Mouse (Mus musculus): Measurements from ENCODE around the gene Pdhx. TPM values are rescaled to one million over a fixed set of nuclear protein-coding genes. Genes with fewer than 3 reads are reported as not detected.

The Pdhx gene
- polyA plus RNA-seq, 1 experiment from 2014 or later = 36.7 TPM

GRCm38 (mm10) chr2:103084451-103084850 is 11.1 kb upstream of the Pdhx start:
- H3K4me2 ChIP-seq (replicated peaks) = no peak overlapping the region
- ATAC-seq (ENCODE audit: insufficient number of reproducible peaks, low FRiP score, low TSS enrichment, low read depth) = no peak
- WGBS = 54% methylated on average over 5 of the region's 5 CpGs
- no peak overlapping the region for H3K4me3 ChIP-seq (replicated peaks)
- H3K9ac ChIP-seq = no peak overlapping the region
- H3K36me3 ChIP-seq = peaks cover 11% of the 10 kb centered on the region; the same call in 1 of the 2 replicates
- H3K4me1 ChIP-seq = no peaks in the 10 kb centered on the region
- H3K27ac ChIP-seq (replicated peaks) = no peak overlapping the region
- H3K9me3 ChIP-seq (replicated peaks) = no peaks in the 10 kb centered on the region
- no peaks in the 10 kb centered on the region for H3K27me3 ChIP-seq

- no peak overlapping the region for H3K4me2 ChIP-seq (replicated peaks)
- ATAC-seq (ENCODE audit: insufficient number of reproducible peaks, low FRiP score, low TSS enrichment, low read depth) = no peak; the same call in 1 of the 2 replicates
- H3K36me3 ChIP-seq = no peaks in the 10 kb centered on the region
- no peaks in the 10 kb centered on the region for H3K4me1 ChIP-seq
- H3K9ac ChIP-seq = no peak overlapping the region
- 67% methylated on average over 7 of the region's 7 CpGs for WGBS
- no peak overlapping the region for H3K27ac ChIP-seq (replicated peaks)
- no peaks in the 10 kb centered on the region for H3K27me3 ChIP-seq
- no peak overlapping the region for H3K4me3 ChIP-seq (replicated peaks)
- H3K9me3 ChIP-seq (replicated peaks) = no peaks in the 10 kb centered on the region
These were observed 9.5 kb upstream of the Pdhx start for GRCm38 (mm10) chr2:103082853-103083252.

GRCm38 (mm10) chr2:103081706-103082105 is 8.4 kb upstream of the Pdhx start:
- Histone ChIP-seq H3K27ac (replicated peaks) (no peak overlapping the region), H3K9me3 (replicated peaks) (no peaks in the 10 kb centered on the region), H3K9ac (no peak overlapping the region), H3K4me3 (replicated peaks) (no peak overlapping the region), H3K36me3 (no peaks in the 10 kb centered on the region), H3K4me1 (no peaks in the 10 kb centered on the region), H3K27me3 (no peaks in the 10 kb centered on the region), H3K4me2 (replicated peaks) (no peak overlapping the region)
- ATAC-seq (ENCODE audit: insufficient number of reproducible peaks, low FRiP score, low TSS enrichment, low read depth) = no peak
- 72% methylated on average over 5 of the region's 5 CpGs for WGBS

GRCm38 (mm10) chr2:103081117-103081516 is 7.8 kb upstream of the Pdhx start:
- Histone ChIP-seq H3K9ac (no peak overlapping the region), H3K36me3 (no peaks in the 10 kb centered on the region), H3K4me2 (replicated peaks) (no peak overlapping the region), H3K9me3 (replicated peaks) (no peaks in the 10 kb centered on the region), H3K27ac (replicated peaks) (no peak overlapping the region), H3K4me1 (no peaks in the 10 kb centered on the region), H3K27me3 (no peaks in the 10 kb centered on the region), H3K4me3 (replicated peaks) (no peak overlapping the region)
- 72% methylated on average over 6 of the region's 6 CpGs for WGBS
- ATAC-seq (ENCODE audit: insufficient number of reproducible peaks, low FRiP score, low TSS enrichment, low read depth) = no peak

GRCm38 (mm10) chr2:103070586-103070985 is 2.7 kb downstream of the Pdhx start:
- no peak overlapping the region for H3K9ac ChIP-seq
- 84% methylated on average over 3 of the region's 3 CpGs for WGBS
- no peak overlapping the region for H3K4me3 ChIP-seq (replicated peaks)
- H3K4me1 ChIP-seq = peaks cover 14% of the 10 kb centered on the region
- H3K27ac ChIP-seq (replicated peaks) = no peak overlapping the region
- H3K36me3 ChIP-seq = no peaks in the 10 kb centered on the region
- H3K27me3 ChIP-seq = no peaks in the 10 kb centered on the region
- no peaks in the 10 kb centered on the region for H3K9me3 ChIP-seq (replicated peaks)
- H3K4me2 ChIP-seq (replicated peaks) = no peak overlapping the region
- ATAC-seq (ENCODE audit: insufficient number of reproducible peaks, low FRiP score, low TSS enrichment, low read depth) = no peak

- H3K9me3 ChIP-seq (replicated peaks) = no peaks in the 10 kb centered on the region
- H3K27me3 ChIP-seq = no peaks in the 10 kb centered on the region
- H3K27ac ChIP-seq (replicated peaks) = no peak overlapping the region
- H3K9ac ChIP-seq = no peak overlapping the region
- H3K4me1 ChIP-seq = peaks cover 14% of the 10 kb centered on the region
- H3K36me3 ChIP-seq = no peaks in the 10 kb centered on the region
- no peak for ATAC-seq (ENCODE audit: insufficient number of reproducible peaks, low FRiP score, low TSS enrichment, low read depth)
- 86% methylated on average over 5 of the region's 5 CpGs for WGBS
- no peak overlapping the region for H3K4me3 ChIP-seq (replicated peaks)
- H3K4me2 ChIP-seq (replicated peaks) = no peak overlapping the region
These were observed 3.4 kb downstream of the Pdhx start for GRCm38 (mm10) chr2:103069752-103070405.

GRCm38 (mm10) chr2:103068602-103069001 is 4.7 kb downstream of the Pdhx start:
- Histone ChIP-seq H3K27ac (replicated peaks) (no peak overlapping the region), H3K27me3 (no peaks in the 10 kb centered on the region), H3K9me3 (replicated peaks) (no peaks in the 10 kb centered on the region), H3K9ac (no peak overlapping the region), H3K4me3 (replicated peaks) (no peak overlapping the region), H3K36me3 (no peaks in the 10 kb centered on the region), H3K4me1 (peaks cover 14% of the 10 kb centered on the region), H3K4me2 (replicated peaks) (no peak overlapping the region)
- WGBS = 74% methylated on average over 1 of the region's 1 CpGs
- no peak for ATAC-seq (ENCODE audit: insufficient number of reproducible peaks, low FRiP score, low TSS enrichment, low read depth)

- Histone ChIP-seq H3K4me2 (replicated peaks) (no peak overlapping the region), H3K27ac (replicated peaks) (no peak overlapping the region), H3K9me3 (replicated peaks) (no peaks in the 10 kb centered on the region), H3K4me3 (replicated peaks) (no peak overlapping the region), H3K9ac (no peak overlapping the region), H3K4me1 (peaks cover 18% of the 10 kb centered on the region), H3K36me3 (no peaks in the 10 kb centered on the region), H3K27me3 (no peaks in the 10 kb centered on the region)
- no peak for ATAC-seq (ENCODE audit: insufficient number of reproducible peaks, low FRiP score, low TSS enrichment, low read depth)
- 98% methylated on average over 2 of the region's 2 CpGs for WGBS
These were observed 5.6 kb downstream of the Pdhx start for GRCm38 (mm10) chr2:103067552-103068207.

- WGBS = 76% methylated on average over 8 of the region's 8 CpGs
- Histone ChIP-seq H3K9ac (no peak overlapping the region), H3K9me3 (replicated peaks) (no peaks in the 10 kb centered on the region), H3K36me3 (no peaks in the 10 kb centered on the region), H3K27me3 (no peaks in the 10 kb centered on the region), H3K4me3 (replicated peaks) (no peak overlapping the region), H3K27ac (replicated peaks) (no peak overlapping the region), H3K4me2 (replicated peaks) (no peak overlapping the region), H3K4me1 (peaks cover 12% of the 10 kb centered on the region)
- ATAC-seq (ENCODE audit: insufficient number of reproducible peaks, low FRiP score, low TSS enrichment, low read depth) = no peak
These were observed 6.4 kb downstream of the Pdhx start for GRCm38 (mm10) chr2:103066683-103067551.

GRCm38 (mm10) chr2:103062865-103063264 is 10.4 kb downstream of the Pdhx start:
- Histone ChIP-seq H3K27ac (replicated peaks) (no peak overlapping the region), H3K9me3 (replicated peaks) (no peaks in the 10 kb centered on the region), H3K9ac (no peak overlapping the region), H3K36me3 (no peaks in the 10 kb centered on the region), H3K4me2 (replicated peaks) (no peak overlapping the region), H3K4me1 (0 out of 2 replicates have a peak, but pooled peaks cover 5% of the 10 kb centered on the region), H3K4me3 (replicated peaks) (no peak overlapping the region), H3K27me3 (no peaks in the 10 kb centered on the region)
- 39% methylated on average over 3 of the region's 3 CpGs for WGBS
- no peak for ATAC-seq (ENCODE audit: insufficient number of reproducible peaks, low FRiP score, low TSS enrichment, low read depth)

- Histone ChIP-seq H3K4me2 (replicated peaks) (no peak overlapping the region), H3K27ac (replicated peaks) (no peak overlapping the region), H3K27me3 (no peaks in the 10 kb centered on the region), H3K9me3 (replicated peaks) (no peaks in the 10 kb centered on the region), H3K4me1 (0 out of 2 replicates have a peak, but pooled peaks cover 5% of the 10 kb centered on the region), H3K9ac (no peak overlapping the region), H3K36me3 (no peaks in the 10 kb centered on the region), H3K4me3 (replicated peaks) (no peak overlapping the region)
- ATAC-seq (ENCODE audit: insufficient number of reproducible peaks, low FRiP score, low TSS enrichment, low read depth) = no peak
- WGBS = 82% methylated on average over 3 of the region's 3 CpGs
These were observed 15.0 kb downstream of the Pdhx start for GRCm38 (mm10) chr2:103058266-103058665.

Data from embryonic facial prominence, embryonic 15.5 days (tissue).